Mouse (Mus musculus) heart, adult 2 months (tissue): Measurements from ENCODE around the gene Agr3. TPM values are rescaled to one million over a fixed set of nuclear protein-coding genes. Genes with fewer than 3 reads are reported as not detected.
A peak's percentile ranks its signal among the peaks of the same experiment; 100 is the strongest.

Source experiments
- DNase-seq, 2 experiments: peaks; one replicate each; pipeline ENCODE4 v3.0.0; 2021
- H3K27ac ChIP-seq: fragments of 200-600 bp; 2 replicates; pipeline ENCODE4 v1.8.1; 2022
- H3K27me3 ChIP-seq: fragments of 200-500 bp; 2 replicates; pipeline ENCODE4 v1.6.1; 2012; ENCODE audit warnings: mild to moderate bottlenecking, low read length, inconsistent platforms, mixed read lengths; ENCODE audit not compliant: control insufficient read depth, insufficient read depth
- H3K36me3 ChIP-seq: fragments of 200-500 bp; 2 replicates; pipeline ENCODE4 v1.6.1; 2012; ENCODE audit warnings: low read length, inconsistent platforms; ENCODE audit not compliant: control insufficient read depth, insufficient read depth
- H3K4me1 ChIP-seq: fragments of 200-500 bp; 2 replicates; pipeline ENCODE4 v1.6.1; 2011; ENCODE audit warnings: low read length; ENCODE audit not compliant: control insufficient read depth, insufficient read depth
- H3K4me3 ChIP-seq: fragments of 200-600 bp; 2 replicates; pipeline ENCODE4 v1.8.1; 2022
- H3K79me2 ChIP-seq: fragments of 200-500 bp; replicated peaks from 2 replicates; pipeline ENCODE4 v1.6.1; 2012; ENCODE audit warnings: mild to moderate bottlenecking, inconsistent platforms, low read length, moderate library complexity, mixed read lengths; ENCODE audit not compliant: control insufficient read depth, insufficient read depth
- H3K9ac ChIP-seq: fragments of 200-500 bp; 2 replicates; pipeline ENCODE4 v1.6.1; 2012; ENCODE audit warnings: low read depth, mild to moderate bottlenecking, control low read depth, inconsistent platforms, low read length, mixed read lengths
- CTCF ChIP-seq: fragments of 200-600 bp; IDR thresholded peaks from 2 replicates; pipeline ENCODE4 v1.8.1; 2022; ENCODE audit warnings: antibody characterized with exemption, mild to moderate bottlenecking, moderate library complexity
- EP300 ChIP-seq: fragments of 200-500 bp; IDR thresholded peaks from 2 replicates; pipeline ENCODE4 v1.6.1; 2011; ENCODE audit warnings: low read depth, low read length, control low read depth; ENCODE audit not compliant: insufficient read depth
- POLR2A ChIP-seq: fragments of 200-500 bp; IDR thresholded peaks from 2 replicates; pipeline ENCODE4 v1.6.1; 2011; ENCODE audit warnings: mild to moderate bottlenecking, low read depth, low read length, control low read depth; ENCODE audit not compliant: insufficient read depth
- WGBS: fragments of 180-500 bp; shearing (Covaris S2); methylation state at CpG from one replicate; pipeline ENCODE4 v1.1.7; 2018; 5-methylcytosine and 5-hydroxymethylcytosine counted together
- intact Hi-C: fragments of 180-260 bp; cut with DNase I; formaldehyde crosslinking; loops from one replicate; pipeline ENCODE4 v1.15.1; 2025
- polyA plus RNA-seq: library from polyadenylated mRNA; depleted of rRNA; stranded (reverse); fragments of >200 nt; gene quantifications from 2 replicates; pipeline ENCODE4 v1.2.3, GENCODE M21; 2012
- total RNA-seq, 2 experiments: library from RNA; stranded (reverse); gene quantifications; 2 replicates each; pipeline ENCODE4 v1.2.3; 2021

Agr3 gene
- total and polyA plus RNA-seq, 3 experiments, result 0.37 TPM; not detected in 2

DNA sequence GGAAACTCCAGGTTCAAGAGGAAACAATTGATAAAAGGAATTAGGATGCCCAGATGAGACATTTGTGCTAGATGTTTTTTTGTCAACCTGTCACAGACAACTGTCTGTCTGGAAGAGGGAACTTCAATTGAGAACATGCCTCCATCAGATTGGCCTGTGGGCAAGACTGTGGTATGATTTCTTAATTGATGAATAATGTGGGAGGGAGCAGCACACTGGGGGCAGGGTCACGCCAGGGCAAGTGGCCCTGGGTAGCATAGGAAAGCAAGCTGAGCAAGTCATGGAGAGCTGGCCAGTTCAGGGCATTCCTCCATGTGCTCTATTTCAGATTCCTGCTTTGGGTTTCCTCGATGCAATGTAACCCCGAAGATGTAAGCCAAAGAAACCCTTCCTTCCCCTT, 50.5 kb downstream of the Agr3 start:
- intact Hi-C loops, result no loop called here
- 81% methylated on average over 3 of the region's 3 CpGs for WGBS
- H3K27me3 ChIP-seq, result no peaks in the 10 kb centered on the region

DNA sequence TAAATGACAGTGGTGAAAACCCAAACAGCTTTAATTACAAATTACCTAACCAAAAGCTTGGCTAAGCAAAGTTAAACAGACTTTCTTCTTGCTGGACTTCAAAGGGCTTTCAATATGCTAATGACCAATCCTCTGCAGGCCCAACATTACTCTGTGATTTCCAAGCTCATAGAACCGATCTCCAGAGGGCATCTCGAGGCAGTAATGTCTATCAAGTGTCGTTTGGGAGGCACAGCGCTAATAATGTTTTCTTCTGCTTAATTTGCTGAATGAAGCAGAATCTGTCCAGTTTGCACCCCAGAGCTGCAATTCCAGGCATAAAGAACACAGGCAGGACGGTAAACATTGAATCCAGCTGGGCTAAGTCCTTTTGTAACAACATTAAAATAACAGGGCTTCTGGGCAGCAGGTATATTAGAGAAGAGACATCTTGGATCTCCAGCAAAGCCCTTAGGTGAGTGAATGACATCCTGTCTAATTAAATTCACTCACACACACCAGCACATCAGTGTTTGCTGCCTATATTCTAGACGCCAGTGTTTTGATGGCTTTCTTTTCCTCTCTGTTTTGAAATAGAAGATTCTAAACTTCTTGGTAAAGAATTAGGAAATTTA, 52.3 kb downstream of the Agr3 start:
- no peak overlapping the region for H3K4me3 ChIP-seq
- no peaks in the 10 kb centered on the region; the same call in 1 of the 2 replicates for H3K36me3 ChIP-seq
- TF ChIP-seq POLR2A (no peak), EP300 (no peak), CTCF (no peak)
- 63% methylated on average over 6 of the region's 6 CpGs for WGBS
- peaks cover 2% of the 10 kb centered on the region for H3K4me1 ChIP-seq
- H3K9ac ChIP-seq, result no peak overlapping the region
- H3K27me3 ChIP-seq, result no peaks in the 10 kb centered on the region
- no peak overlapping the region for H3K27ac ChIP-seq
- intact Hi-C loops, result no loop called here
- H3K79me2 ChIP-seq, result no peaks in the 10 kb centered on the region
- no peak for DNase-seq

More for the DNA sequence above, 50.5 kb downstream of the Agr3 start:
- H3K4me3 ChIP-seq, result no peak overlapping the region
- no peak for TF ChIP-seq CTCF
- TF ChIP-seq EP300, result no peak
- TF ChIP-seq POLR2A, result no peak
- H3K4me1 ChIP-seq, result no peaks in the 10 kb centered on the region
- no peaks in the 10 kb centered on the region for H3K79me2 ChIP-seq
- no peak for DNase-seq
- no peaks in the 10 kb centered on the region; the same call in 1 of the 2 replicates for H3K36me3 ChIP-seq
- H3K9ac ChIP-seq, result no peak overlapping the region
- no peak overlapping the region for H3K27ac ChIP-seq

DNA sequence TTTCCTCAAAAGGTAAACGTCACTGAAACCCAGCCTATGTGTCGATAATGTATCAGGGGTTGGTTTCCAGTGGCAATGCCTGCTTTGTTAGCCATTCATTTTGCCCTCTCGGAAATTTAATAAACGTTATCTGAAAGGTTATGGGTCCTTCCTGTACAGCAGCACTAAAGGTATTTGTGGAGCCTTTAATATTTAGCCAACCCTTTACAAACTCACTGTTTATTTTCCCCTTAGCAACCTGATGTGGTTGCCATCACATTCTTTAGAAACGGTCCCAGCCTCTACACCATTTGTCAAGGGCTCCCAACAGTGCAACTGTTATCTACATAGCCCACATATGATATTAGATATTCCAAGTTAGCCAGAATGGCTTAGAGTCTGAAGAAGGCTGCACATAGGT, 54.2 kb downstream of the Agr3 start:
- no peak for DNase-seq
- intact Hi-C loops, result loop anchor here (5.0 kb wide), 1 partner anchor 1113 kb away; no protein-coding TSS in a partner anchor
- no peaks in the 10 kb centered on the region for H3K27me3 ChIP-seq
- WGBS, result 63% methylated on average over 5 of the region's 5 CpGs
- no peak overlapping the region for H3K4me3 ChIP-seq
- H3K27ac ChIP-seq, result no peak overlapping the region
- no peaks in the 10 kb centered on the region; the same call in 1 of the 2 replicates for H3K36me3 ChIP-seq
- H3K9ac ChIP-seq, result no peak overlapping the region
- no peaks in the 10 kb centered on the region for H3K79me2 ChIP-seq
- TF ChIP-seq CTCF (no peak), POLR2A (no peak), EP300 (no peak)
- H3K4me1 ChIP-seq, result peaks cover 2% of the 10 kb centered on the region

DNA sequence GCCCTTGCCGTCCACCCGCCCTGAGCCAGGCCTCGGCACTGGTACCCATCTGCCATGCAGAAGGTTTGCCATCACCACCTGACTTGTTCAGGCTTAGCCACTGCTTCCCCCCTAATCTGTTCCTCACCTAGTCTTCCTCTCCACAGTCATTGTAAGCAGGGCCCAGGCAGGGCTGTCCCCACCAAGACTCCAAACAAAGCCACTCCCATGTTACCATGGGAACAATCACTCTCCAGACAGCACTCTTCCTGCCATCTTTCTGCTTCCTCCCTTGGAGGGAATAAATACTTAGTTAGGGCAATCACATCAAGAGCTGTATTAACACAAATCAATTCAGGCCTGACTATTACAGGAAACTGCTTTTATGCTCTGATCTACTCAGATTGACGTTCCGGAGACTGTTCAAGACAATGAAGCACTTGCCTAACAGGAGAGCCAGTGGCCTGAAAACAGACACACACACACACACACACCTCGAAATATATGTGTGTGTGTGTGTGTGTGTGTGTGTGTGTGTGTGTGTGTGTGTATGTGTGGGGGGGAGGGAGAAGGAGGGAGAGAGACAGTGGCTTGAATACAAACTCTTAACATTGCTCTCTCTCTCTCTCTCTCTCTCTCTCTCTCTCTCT, 56.4 kb downstream of the Agr3 start:
- Histone ChIP-seq H3K36me3 (no peaks in the 10 kb centered on the region; the same call in 1 of the 2 replicates), H3K4me1 (peaks cover 2% of the 10 kb centered on the region), H3K9ac (no peak overlapping the region), H3K4me3 (no peak overlapping the region), H3K27ac (no peak overlapping the region), H3K79me2 (no peaks in the 10 kb centered on the region), H3K27me3 (no peaks in the 10 kb centered on the region)
- WGBS, result 26% methylated on average over 6 of the region's 6 CpGs
- intact Hi-C loops, result loop anchor here (5.0 kb wide), 1 partner anchor 1110 kb away; no protein-coding TSS in a partner anchor
- DNase-seq, result peak; percentile 19 to 22
- no peak for TF ChIP-seq POLR2A
- no peak for TF ChIP-seq EP300
- no peak for TF ChIP-seq CTCF

DNA sequence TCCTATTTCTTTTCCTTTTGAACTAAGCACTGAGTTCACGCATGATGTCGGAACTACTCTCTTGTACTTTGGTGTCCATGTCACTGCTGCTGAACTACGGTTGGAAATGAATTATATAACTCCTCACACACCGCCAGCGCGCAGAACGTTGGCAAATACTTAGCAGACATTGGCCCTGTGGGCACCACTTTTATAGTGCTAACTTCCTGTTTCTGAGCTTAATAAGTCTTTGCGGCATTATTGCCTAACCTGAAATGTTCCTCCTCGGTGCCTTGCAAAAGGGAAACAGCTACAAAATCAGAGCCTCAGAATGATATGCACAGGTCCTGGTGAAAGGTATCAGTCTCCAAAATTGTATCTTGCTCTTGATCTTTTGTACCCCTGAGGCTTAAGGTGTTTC, 58.1 kb downstream of the Agr3 start:
- H3K79me2 ChIP-seq, result no peaks in the 10 kb centered on the region
- 92% methylated on average over 9 of the region's 9 CpGs for WGBS
- no peak overlapping the region for H3K4me3 ChIP-seq
- DNase-seq, result no peak
- TF ChIP-seq CTCF (no peak), POLR2A (no peak), EP300 (no peak)
- no peaks in the 10 kb centered on the region; the same call in 1 of the 2 replicates for H3K36me3 ChIP-seq
- no peak overlapping the region for H3K27ac ChIP-seq
- no peaks in the 10 kb centered on the region for H3K27me3 ChIP-seq
- H3K4me1 ChIP-seq, result peaks cover 2% of the 10 kb centered on the region
- H3K9ac ChIP-seq, result no peak overlapping the region
- intact Hi-C loops, result loop anchor here (5.0 kb wide), 1 partner anchor 1109 kb away; no protein-coding TSS in a partner anchor

DNA sequence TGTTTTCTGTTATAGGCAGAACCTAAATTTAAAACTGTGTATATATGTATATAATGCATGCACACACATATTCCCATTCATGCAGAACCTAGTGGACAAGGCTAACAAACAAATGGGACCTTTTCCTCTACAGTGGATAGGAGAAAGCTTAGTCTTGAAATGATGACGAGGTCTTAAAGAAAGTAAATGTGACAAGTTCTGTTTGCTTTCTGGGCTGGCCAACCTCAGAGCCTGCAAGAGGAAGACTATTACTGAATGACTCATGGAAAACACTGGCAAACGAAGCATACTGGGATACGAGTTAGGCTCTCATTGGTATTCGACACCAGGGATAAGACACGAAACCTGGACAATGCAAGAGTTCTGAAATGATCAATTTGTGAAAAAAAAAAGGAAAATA, 59.3 kb downstream of the Agr3 start:
- WGBS, result 76% methylated on average over 5 of the region's 5 CpGs
- H3K9ac ChIP-seq, result no peak overlapping the region
- intact Hi-C loops, result loop anchor here (5.0 kb wide), 1 partner anchor 1108 kb away; no protein-coding TSS in a partner anchor
- no peaks in the 10 kb centered on the region for H3K79me2 ChIP-seq
- H3K4me1 ChIP-seq, result peaks cover 2% of the 10 kb centered on the region
- DNase-seq, result no peak
- no peaks in the 10 kb centered on the region; the same call in 1 of the 2 replicates for H3K36me3 ChIP-seq
- TF ChIP-seq EP300 (no peak), CTCF (no peak), POLR2A (no peak)
- H3K4me3 ChIP-seq, result no peak overlapping the region
- H3K27me3 ChIP-seq, result no peaks in the 10 kb centered on the region
- no peak overlapping the region for H3K27ac ChIP-seq
